In the genomic region with DNA sequence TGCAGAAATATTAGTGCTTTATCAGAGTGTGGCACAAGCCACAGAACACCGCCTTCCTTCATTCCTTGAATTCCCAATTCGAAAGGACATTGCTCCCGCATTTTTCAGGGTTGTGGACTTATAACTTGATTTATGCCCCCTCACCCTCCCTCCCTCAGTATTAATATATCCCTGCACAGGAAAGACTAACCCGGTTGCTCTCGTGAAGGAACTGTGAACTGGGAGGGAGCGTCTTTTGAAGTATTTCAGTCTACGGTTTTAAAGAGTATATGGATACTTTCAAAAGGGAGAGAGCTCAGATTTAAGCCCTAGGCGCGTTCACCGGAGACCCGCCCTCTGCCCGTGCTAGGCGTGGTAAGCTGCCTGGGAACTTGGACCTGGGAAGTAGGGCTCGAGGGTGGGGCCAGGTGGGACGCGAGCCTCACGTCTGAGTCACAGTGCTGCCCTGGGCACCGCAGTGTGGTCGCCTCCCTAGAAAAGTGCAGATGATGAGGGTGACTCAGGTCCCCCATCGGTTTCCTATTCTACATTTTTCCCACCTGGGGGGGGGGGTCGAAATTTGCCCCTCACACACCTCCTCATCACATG, we compare ENCODE assay signal across 12 mouse cellular contexts. TPM values are rescaled to one million over a fixed set of nuclear protein-coding genes. Genes with fewer than 3 reads are reported as not detected.
DNase-seq lines count a peak whose midpoint lies in the region; ATAC-seq lines count a peak whose summit lies in the region.
"Had no signal": no experiment of that assay in that cellular context is flagged by ENCODE, and none has a peak within 500 bp of the region (broad histone marks: within the 10 kb centered on the region; RNA-seq: fewer than 3 reads in every experiment).

No protein-coding gene starts in this region.

- H3K4me3 ChIP-seq in heart, embryonic 12.5 days: no peak overlapping the region
- no peak overlapping the region for H3K4me3 ChIP-seq in lung, embryonic 15.5 days

- H3K9ac ChIP-seq in heart, embryonic 12.5 days: no peak overlapping the region
- no peak overlapping the region for H3K9ac ChIP-seq in lung, embryonic 15.5 days

- no peaks in the 10 kb centered on the region for H3K36me3 ChIP-seq in heart, embryonic 12.5 days
- no peaks in the 10 kb centered on the region for H3K36me3 ChIP-seq in lung, embryonic 15.5 days

- H3K9me3 ChIP-seq in heart, embryonic 12.5 days (replicated peaks): no peaks in the 10 kb centered on the region
- no peaks in the 10 kb centered on the region for H3K9me3 ChIP-seq in lung, embryonic 15.5 days

- peaks cover 35% of the 10 kb centered on the region for H3K4me1 ChIP-seq in heart, embryonic 12.5 days (replicated peaks)
- peaks cover 50% of the 10 kb centered on the region for H3K4me1 ChIP-seq in lung, embryonic 15.5 days

- H3K4me2 ChIP-seq in heart, embryonic 12.5 days: peak overlapping the region; percentile 30
- peak overlapping the region; percentile 31 for H3K4me2 ChIP-seq in lung, embryonic 15.5 days

- no peak for ATAC-seq in heart, embryonic 12.5 days (ENCODE audit: insufficient number of reproducible peaks, low FRiP score)
- peak; percentile 68; the same call in 1 of the 2 replicates for ATAC-seq in lung, embryonic 15.5 days (ENCODE audit: borderline replicate concordance, extremely low read depth, low FRiP score, low TSS enrichment)
- ATAC-seq: midbrain, embryonic 16.5 days had no signal

- 31% methylated on average over 21 of the region's 21 CpGs for WGBS in heart, embryonic 12.5 days
- WGBS in lung, embryonic 15.5 days: 30% methylated on average over 21 of the region's 21 CpGs

- no peak for DNase-seq in heart, adult 18-20 months
- DNase-seq in urinary bladder, adult 18-20 months (ENCODE audit: low spot score in 2 of 2): peak; percentile 52 to 53
- DNase-seq in urinary bladder, adult 2 months (ENCODE audit: low spot score): no peak
- DNase-seq in left cerebral cortex, adult 9 months (ENCODE audit: low spot score in 2 of 2): no peak
- DNase-seq in c-Kit-positive CD71-positive TER-119-positive erythroid progenitor cells, embryonic 14.5 days (ENCODE audit: low spot score): no peak
- no peak for DNase-seq in retina, postnatal 1 day
- DNase-seq: gastrocnemius, postnatal 14 days; left cerebral cortex, postnatal 4 days; spleen, adult 18-20 months had no signal

- no peak overlapping the region for H3K27ac ChIP-seq in heart, embryonic 12.5 days (ENCODE audit: poor library complexity, severe bottlenecking)
- peak overlapping the region; percentile 36; the same call in 1 of the 2 replicates for H3K27ac ChIP-seq in lung, embryonic 15.5 days

- no peaks in the 10 kb centered on the region for H3K27me3 ChIP-seq in heart, embryonic 12.5 days (replicated peaks)
- no peaks in the 10 kb centered on the region for H3K27me3 ChIP-seq in lung, embryonic 15.5 days

RNA-seq across cellular contexts. Expression of a gene that starts 54.9 kb away (rescaled TPM):
- 59.2 and 61.6 TPM in 2 replicates for polyA plus RNA-seq in heart, embryonic 12.5 days (2016; fragmentation: Nextera tagmentation; extraction: Ambion mirVana)
- total RNA-seq in heart, adult 18-20 months (2021): 10 to 100 TPM; 57.4 to 60.8 TPM
- polyA plus RNA-seq in urinary bladder, adult 2 months (2012; rRNA removed): 51.0 and 52.2 TPM in 2 replicates
- polyA plus RNA-seq in lung, embryonic 15.5 days (2015; fragmentation: Nextera tagmentation; extraction: Ambion mirVana): 45.5 and 47.0 TPM in 2 replicates

Comparison
In these comparisons a context has a peak if more than half of its experiments do, and no peak if none do; other contexts are left out.
1. DNase-seq: peak in urinary bladder, adult 18-20 months (2 of 2); none in heart, adult 18-20 months (0 of 2), urinary bladder, adult 2 months (single experiment), left cerebral cortex, adult 9 months (0 of 2), c-Kit-positive CD71-positive TER-119-positive erythroid progenitor cells, embryonic 14.5 days (single experiment) and retina, postnatal 1 day (single experiment).